Mouse (Mus musculus): Measurements from ENCODE around the gene Faap20.

- TF ChIP-seq CTCF (IDR thresholded peaks at IDR 0.05; ENCODE audit: low read depth) (no peak), EP300 (IDR thresholded peaks at IDR 0.05; ENCODE audit: low read depth) (no peak)
These were observed 31.1 kb downstream of the Faap20 start for GRCm38 (mm10) chr4:155280768-155281121.
